Mouse (Mus musculus): ENCODE data around the gene Chad. TPM values are rescaled to one million over a fixed set of nuclear protein-coding genes. Genes with fewer than 3 reads are reported as not detected.

The Chad gene
- polyA plus RNA-seq, 1 experiment from 2014 or later = 29.0 TPM

- DNase-seq (ENCODE audit: low spot score) = no peak
- H3K36me3 ChIP-seq (ENCODE audit: insufficient read depth, low read length) = no peaks in the 10 kb centered on the region
- WGBS = 67% methylated on average over 4 of the region's 4 CpGs
- no peak overlapping the region for H3K9ac ChIP-seq (replicated peaks; ENCODE audit: low read depth)
- H3K9me3 ChIP-seq (ENCODE audit: low read length) = no peaks in the 10 kb centered on the region
- H3K27ac ChIP-seq (ENCODE audit: low read length) = no peak overlapping the region
- H3K4me3 ChIP-seq (ENCODE audit: low read depth, low read length) = no peak overlapping the region
- no peak overlapping the region for H3K4me2 ChIP-seq (replicated peaks; ENCODE audit: low read depth, low read length)
- TF ChIP-seq CTCF (IDR thresholded peaks at IDR 0.05) (no peak), EP300 (IDR thresholded peaks at IDR 0.05) (no peak)
- ATAC-seq = no peak
- no peaks in the 10 kb centered on the region for H3K27me3 ChIP-seq (replicated peaks; ENCODE audit: insufficient read depth, low read length)
- H3K4me1 ChIP-seq (ENCODE audit: insufficient read depth, low read depth, low read length) = no peaks in the 10 kb centered on the region
Measured at GRCm38 (mm10) chr11:94610744-94611740, 46.2 kb downstream of the Chad start.

DNA sequence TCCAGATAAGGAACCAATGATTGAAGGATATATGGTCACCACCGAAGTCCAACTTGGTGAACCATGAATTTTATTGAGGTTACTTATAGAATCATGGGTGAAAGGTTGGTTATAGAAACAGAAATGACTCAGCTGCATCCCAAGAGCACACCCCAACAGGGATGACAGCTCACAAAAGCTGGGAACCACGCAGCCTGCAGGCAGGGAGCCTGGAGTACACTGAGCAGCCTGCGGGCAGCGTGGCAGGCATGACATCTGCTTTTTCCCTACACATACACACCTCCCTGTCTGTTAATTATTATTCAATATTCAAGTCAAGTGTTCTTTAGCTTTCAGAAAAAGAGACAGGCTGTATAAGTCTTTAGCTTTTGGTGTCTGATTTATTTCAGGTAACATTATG, 49.8 kb downstream of the Chad start:
- Histone ChIP-seq H3K4me1 (ENCODE audit: insufficient read depth, low read depth, low read length) (no peaks in the 10 kb centered on the region), H3K4me2 (replicated peaks; ENCODE audit: low read depth, low read length) (no peak overlapping the region), H3K27me3 (replicated peaks; ENCODE audit: insufficient read depth, low read length) (no peaks in the 10 kb centered on the region), H3K27ac (ENCODE audit: low read length) (no peak overlapping the region), H3K9ac (replicated peaks; ENCODE audit: low read depth) (no peak overlapping the region), H3K36me3 (ENCODE audit: insufficient read depth, low read length) (no peaks in the 10 kb centered on the region), H3K9me3 (ENCODE audit: low read length) (no peaks in the 10 kb centered on the region), H3K4me3 (ENCODE audit: low read depth, low read length) (no peak overlapping the region)
- WGBS = 76% methylated on average over 4 of the region's 4 CpGs
- ATAC-seq (no peak), DNase-seq (ENCODE audit: low spot score) (no peak)
- TF ChIP-seq CTCF (IDR thresholded peaks at IDR 0.05) (no peak), EP300 (IDR thresholded peaks at IDR 0.05) (no peak)

GRCm38 (mm10) chr11:94615494-94615893, 50.6 kb downstream of the Chad start:
- H3K9me3 ChIP-seq (ENCODE audit: low read length) = no peaks in the 10 kb centered on the region
- H3K9ac ChIP-seq (replicated peaks; ENCODE audit: low read depth) = no peak overlapping the region
- no peak for DNase-seq (ENCODE audit: low spot score)
- no peaks in the 10 kb centered on the region for H3K36me3 ChIP-seq (ENCODE audit: insufficient read depth, low read length)
- no peak overlapping the region for H3K27ac ChIP-seq (ENCODE audit: low read length)
- ATAC-seq = no peak
- WGBS = 29% methylated on average over 4 of the region's 4 CpGs
- no peaks in the 10 kb centered on the region for H3K27me3 ChIP-seq (replicated peaks; ENCODE audit: insufficient read depth, low read length)
- H3K4me1 ChIP-seq (ENCODE audit: insufficient read depth, low read depth, low read length) = no peaks in the 10 kb centered on the region
- H3K4me3 ChIP-seq (ENCODE audit: low read depth, low read length) = no peak overlapping the region
- no peak for TF ChIP-seq EP300 (IDR thresholded peaks at IDR 0.05)
- no peak for TF ChIP-seq CTCF (IDR thresholded peaks at IDR 0.05)
- H3K4me2 ChIP-seq (replicated peaks; ENCODE audit: low read depth, low read length) = no peak overlapping the region

DNA sequence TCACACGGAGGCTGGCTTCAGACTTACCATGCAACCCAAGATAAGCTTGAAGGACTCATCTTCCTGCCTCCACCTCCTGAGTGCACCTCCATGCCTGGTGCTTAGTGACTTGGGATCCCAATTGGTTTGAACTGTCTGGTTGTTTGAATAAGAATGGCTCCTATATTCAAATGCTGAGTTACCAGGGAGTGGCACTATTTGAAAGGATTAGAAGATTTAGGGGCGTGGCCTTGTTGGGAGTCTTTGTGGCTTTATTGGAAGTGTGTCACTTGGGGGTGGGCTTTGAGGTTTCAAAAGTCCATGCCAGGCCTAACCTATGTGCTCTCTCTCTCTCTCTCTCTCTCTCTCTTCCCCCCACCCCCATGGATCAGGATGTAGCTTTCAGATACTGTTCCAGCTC, 52.8 kb downstream of the Chad start:
- H3K4me1 ChIP-seq (ENCODE audit: insufficient read depth, low read depth, low read length) = no peaks in the 10 kb centered on the region
- H3K9me3 ChIP-seq (ENCODE audit: low read length) = no peaks in the 10 kb centered on the region
- no peak overlapping the region for H3K27ac ChIP-seq (ENCODE audit: low read length)
- 95% methylated on average over 2 of the region's 2 CpGs for WGBS
- no peak for ATAC-seq
- H3K4me2 ChIP-seq (replicated peaks; ENCODE audit: low read depth, low read length) = no peak overlapping the region
- no peak overlapping the region for H3K9ac ChIP-seq (replicated peaks; ENCODE audit: low read depth)
- no peaks in the 10 kb centered on the region for H3K27me3 ChIP-seq (replicated peaks; ENCODE audit: insufficient read depth, low read length)
- TF ChIP-seq CTCF (IDR thresholded peaks at IDR 0.05) (no peak), EP300 (IDR thresholded peaks at IDR 0.05) (no peak)
- no peak for DNase-seq (ENCODE audit: low spot score)
- no peaks in the 10 kb centered on the region for H3K36me3 ChIP-seq (ENCODE audit: insufficient read depth, low read length)
- no peak overlapping the region for H3K4me3 ChIP-seq (ENCODE audit: low read depth, low read length)

Other genes starting within 250 kb of the Chad start
- gene Luc7l3, start 243.1 kb upstream of the Chad start, polyA plus RNA-seq (2015; fragmentation: Nextera tagmentation; extraction: Ambion mirVana) = 79.4 and 84.0 TPM in 2 replicates
- 33.3 and 33.6 TPM in 2 replicates for gene Ankrd40, start 237.0 kb upstream of the Chad start, polyA plus RNA-seq (2015; fragmentation: Nextera tagmentation; extraction: Ambion mirVana)
- gene Abcc3, start 172.1 kb upstream of the Chad start, polyA plus RNA-seq (2015; fragmentation: Nextera tagmentation; extraction: Ambion mirVana) = 8.7 and 10.4 TPM in 2 replicates
- 1.4 and 3.1 TPM in 2 replicates for gene Cacna1g, start 90.8 kb upstream of the Chad start, polyA plus RNA-seq (2015; fragmentation: Nextera tagmentation; extraction: Ambion mirVana)
- 0.14 TPM in 1 of 2 replicates, not detected in the other for gene Spata20, start 78.9 kb upstream of the Chad start, polyA plus RNA-seq (2015; fragmentation: Nextera tagmentation; extraction: Ambion mirVana)
- 33.2 and 34.5 TPM in 2 replicates for gene Epn3, start 65.1 kb upstream of the Chad start, polyA plus RNA-seq (2015; fragmentation: Nextera tagmentation; extraction: Ambion mirVana)
- 3.1 and 4.7 TPM in 2 replicates for gene Mycbpap, start 43.3 kb upstream of the Chad start, polyA plus RNA-seq (2015; fragmentation: Nextera tagmentation; extraction: Ambion mirVana)
- gene Rsad1, start 15.8 kb upstream of the Chad start, polyA plus RNA-seq (2015; fragmentation: Nextera tagmentation; extraction: Ambion mirVana) = 1.6 and 2.3 TPM in 2 replicates
- 3.2 and 3.4 TPM in 2 replicates for gene Acsf2, start 36.8 kb downstream of the Chad start, polyA plus RNA-seq (2015; fragmentation: Nextera tagmentation; extraction: Ambion mirVana)
- gene Lrrc59, start 64.7 kb downstream of the Chad start, polyA plus RNA-seq (2015; fragmentation: Nextera tagmentation; extraction: Ambion mirVana) = 72.9 and 75.0 TPM in 2 replicates
- gene Mrpl27, start 88.7 kb downstream of the Chad start, polyA plus RNA-seq (2015; fragmentation: Nextera tagmentation; extraction: Ambion mirVana) = 113 and 118 TPM in 2 replicates
- gene Eme1, start 88.9 kb downstream of the Chad start, polyA plus RNA-seq (2015; fragmentation: Nextera tagmentation; extraction: Ambion mirVana) = 0.87 and 1.0 TPM in 2 replicates
- gene Xylt2, start 112.5 kb downstream of the Chad start, polyA plus RNA-seq (2015; fragmentation: Nextera tagmentation; extraction: Ambion mirVana) = 13.3 and 14.1 TPM in 2 replicates
- 0.69 and 1.3 TPM in 2 replicates for gene Gm11541, start 139.5 kb downstream of the Chad start, polyA plus RNA-seq (2015; fragmentation: Nextera tagmentation; extraction: Ambion mirVana)
- gene Cdc34b, start 176.7 kb downstream of the Chad start, polyA plus RNA-seq (2015; fragmentation: Nextera tagmentation; extraction: Ambion mirVana) = 0.17 and 0.38 TPM in 2 replicates
- gene Tmem92, start 217.7 kb downstream of the Chad start, polyA plus RNA-seq (2015; fragmentation: Nextera tagmentation; extraction: Ambion mirVana) = not detected in 2 replicates